Mouse (Mus musculus): ENCODE measurements around the gene Lalba. TPM values are rescaled to one million over a fixed set of nuclear protein-coding genes. Genes with fewer than 3 reads are reported as not detected.
A peak's percentile ranks its signal among the peaks of the same experiment; 100 is the strongest.
"Not testable (repeated sequence)": the region's sequence is repeated elsewhere in the genome, so short reads cannot be mapped to it uniquely, and the experiment has no call there.

Gene Lalba
- not detected for total RNA-seq (2021)
- long read RNA-seq, experiment 1: 0 reads
- long read RNA-seq, experiment 2, partial matches to known transcripts: 1 of 1 reads
- long read RNA-seq, experiment 2, other reads (novel, unspliced or antisense): 0 of 1 reads

DNA sequence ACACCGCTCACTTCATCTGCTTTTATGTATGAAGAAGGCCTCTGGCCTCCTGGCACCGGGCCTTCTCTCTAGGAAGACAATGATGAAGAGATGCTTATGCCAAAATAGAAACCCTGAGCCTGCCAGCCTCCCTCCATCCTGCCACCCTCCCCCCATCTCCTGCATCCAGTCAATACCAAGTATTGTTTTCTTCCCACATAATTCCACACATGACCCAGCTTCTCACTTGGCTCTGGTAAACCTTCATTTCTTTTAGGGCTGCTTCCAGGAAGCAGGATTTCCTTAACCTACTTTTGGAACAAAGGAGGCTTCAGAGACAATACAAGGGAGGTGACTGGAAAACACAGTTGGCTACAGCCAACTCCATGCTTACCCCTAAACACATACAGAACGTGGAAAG lies at the start of gene Lalba:
Gene Lalba (minus strand): TSS at position 21 of the 400 bp plus-strand sequence.
- DNase-seq (ENCODE audit: low spot score in 2 of 2): no peak

DNA sequence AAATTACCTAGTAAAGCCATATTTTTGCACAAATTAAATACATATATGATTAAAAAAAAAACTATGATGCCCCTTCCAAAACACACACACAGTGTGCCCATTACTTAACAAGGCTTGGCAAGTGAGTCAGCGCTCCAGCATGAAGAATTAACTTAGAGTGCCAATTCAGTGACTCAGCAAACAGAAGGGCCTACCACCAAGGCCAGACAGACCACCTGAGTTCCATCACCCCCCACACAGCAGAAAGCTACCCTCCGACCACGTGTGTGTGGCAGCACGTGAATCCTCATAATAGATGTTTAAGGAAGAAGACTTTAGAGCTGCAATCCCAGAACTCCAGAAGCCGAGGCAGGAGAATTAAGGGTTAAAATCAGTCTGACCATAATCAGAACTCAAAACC lies 49.8 kb upstream of the Lalba start:
- peak in 1 of 2 experiments; percentile 16 for DNase-seq (ENCODE audit: low spot score in 2 of 2)

DNA sequence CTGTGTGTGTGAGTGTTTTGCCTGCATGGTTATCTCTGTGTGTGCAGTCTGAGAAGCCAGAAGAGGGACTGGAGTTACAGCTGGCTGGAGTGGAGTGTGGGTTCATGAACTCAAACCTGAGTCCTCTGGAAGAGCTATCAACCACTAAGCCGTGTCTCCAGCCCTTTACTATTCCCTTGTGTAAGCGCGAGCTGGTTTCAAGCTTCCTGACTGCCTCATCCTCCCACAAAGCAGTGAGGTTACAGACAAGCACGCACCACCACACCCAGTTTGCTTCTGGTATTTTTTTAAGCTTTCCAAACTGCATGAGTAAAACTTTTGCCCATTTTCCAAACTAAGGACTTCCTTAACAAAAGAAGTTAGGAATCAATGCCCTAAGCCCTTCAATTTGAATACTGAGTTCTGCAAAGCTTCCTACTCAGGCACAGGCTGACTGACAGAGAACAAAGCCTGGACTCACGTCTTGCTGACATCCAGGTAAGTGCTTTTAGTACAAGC lies 45.6 kb upstream of the Lalba start:
- no peak for DNase-seq (ENCODE audit: low spot score in 2 of 2)

DNA sequence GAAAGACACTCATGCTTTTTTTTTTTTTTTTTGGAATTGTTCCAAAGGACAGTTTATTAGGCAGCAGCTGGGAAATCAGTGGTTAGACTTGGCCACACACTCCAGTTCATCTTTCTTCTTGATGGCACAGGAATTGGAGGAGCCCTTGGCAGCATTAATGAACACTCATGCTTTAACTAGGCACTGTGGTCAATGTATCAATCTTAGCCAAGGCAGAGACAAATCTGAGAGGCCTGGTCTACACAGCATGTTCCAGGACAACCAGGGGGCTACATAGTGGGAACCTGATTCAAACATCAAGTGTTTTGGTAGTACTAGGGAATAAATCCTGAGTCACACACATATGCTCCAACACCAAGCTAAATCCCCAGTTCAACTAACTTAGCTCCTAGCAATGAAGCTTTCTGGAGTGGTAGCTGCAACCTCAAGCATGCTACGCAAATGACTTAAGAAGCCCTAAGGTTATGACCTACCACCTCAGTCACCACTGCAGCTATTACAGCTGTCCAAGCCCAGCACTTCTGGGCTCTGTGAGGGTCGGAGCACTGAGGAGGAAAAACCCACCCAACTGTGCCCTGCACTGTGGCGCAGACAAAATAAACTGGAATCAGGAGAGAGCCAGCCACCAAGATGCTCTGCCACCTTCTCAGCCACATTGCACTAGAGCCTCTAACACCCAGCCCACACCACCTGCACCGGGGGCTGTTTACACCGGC lies 44.7 kb upstream of the Lalba start:
- no peak for DNase-seq (ENCODE audit: low spot score in 2 of 2)

DNA sequence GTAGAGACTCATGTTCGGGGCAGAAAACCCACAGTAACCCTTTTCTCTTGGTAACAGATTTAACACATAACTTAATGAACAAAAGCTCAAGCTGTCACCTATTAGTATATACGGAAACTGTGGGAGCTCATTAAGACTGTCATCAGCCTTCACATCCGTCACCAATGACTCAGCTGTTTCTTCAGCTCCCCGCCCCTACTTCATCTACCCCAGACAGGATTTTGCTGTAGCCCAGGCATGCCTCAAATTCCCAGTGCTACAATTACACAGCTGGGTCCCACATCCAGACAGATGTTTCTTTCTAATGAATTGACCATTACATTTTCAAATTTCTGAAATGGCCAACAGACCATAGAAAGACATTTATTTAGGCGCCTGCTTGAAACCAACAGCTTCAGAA lies 43.5 kb upstream of the Lalba start:
- no peak for DNase-seq (ENCODE audit: low spot score in 2 of 2)

DNA sequence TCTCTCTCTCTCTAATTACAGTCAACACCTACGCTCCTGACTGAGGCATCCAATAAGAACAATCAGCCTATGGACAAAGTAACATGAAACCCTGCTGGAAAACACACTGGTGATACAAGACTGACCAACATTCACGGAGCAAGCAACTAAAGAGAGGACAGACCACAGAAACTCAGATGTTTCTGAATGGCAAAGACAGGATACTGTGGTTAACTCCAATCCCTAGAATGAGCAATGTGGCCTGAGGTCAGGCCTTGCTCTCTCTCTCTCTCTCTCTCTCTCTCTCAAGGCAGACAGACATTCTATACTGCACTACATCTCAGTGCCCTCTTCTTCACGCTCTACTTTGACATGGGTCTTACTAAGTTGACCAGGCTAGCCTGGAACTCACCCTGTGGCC lies 38.7 kb upstream of the Lalba start:
- DNase-seq (ENCODE audit: low spot score in 2 of 2): no peak

DNA sequence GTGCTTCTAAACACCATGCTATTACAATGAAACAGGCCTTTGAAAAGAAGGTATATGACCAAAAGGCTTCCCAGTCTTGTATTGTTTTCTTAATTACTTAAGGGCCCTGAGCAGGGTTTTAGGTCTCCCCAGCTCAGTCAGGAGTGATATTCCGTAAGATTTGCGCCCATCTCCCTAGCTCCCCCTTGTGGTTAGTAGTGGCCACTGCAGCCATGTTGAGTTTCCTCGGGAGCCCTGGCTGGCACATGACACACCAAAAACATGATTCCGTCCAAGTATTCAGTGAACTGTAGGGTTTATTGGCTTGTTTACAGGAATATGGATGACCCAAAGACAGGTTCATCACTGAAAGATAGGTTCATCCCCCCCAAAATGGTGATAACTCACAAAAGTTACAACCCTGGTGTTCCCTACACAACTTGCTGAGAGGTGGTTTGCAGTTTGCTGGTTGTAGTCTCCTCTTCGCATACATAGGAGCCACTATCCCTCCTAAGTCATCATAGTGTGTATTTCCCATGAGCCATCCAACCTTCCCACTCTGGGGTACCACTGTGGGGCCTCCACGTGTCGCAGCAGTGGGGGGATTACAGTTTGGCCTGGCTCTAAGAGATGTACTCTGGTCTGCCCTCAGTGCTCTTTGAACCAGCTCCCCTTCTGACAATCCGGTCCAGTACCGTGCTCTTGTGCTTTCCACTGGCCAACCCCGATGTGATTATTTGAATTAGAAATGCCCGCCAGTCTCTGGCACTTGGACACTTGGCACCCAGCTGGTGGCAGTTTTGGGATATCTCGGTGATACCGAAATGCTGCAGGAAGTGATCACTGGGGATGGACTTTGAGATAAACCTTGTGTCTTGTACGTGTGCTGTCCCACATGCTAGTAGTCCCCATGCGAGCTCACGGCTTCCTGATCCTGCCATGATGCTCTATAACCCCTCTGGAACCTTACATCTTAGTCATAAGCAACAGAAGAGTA lies 35.1 kb upstream of the Lalba start:
- peak; percentile 48 to 59 for DNase-seq (ENCODE audit: low spot score in 2 of 2)

DNA sequence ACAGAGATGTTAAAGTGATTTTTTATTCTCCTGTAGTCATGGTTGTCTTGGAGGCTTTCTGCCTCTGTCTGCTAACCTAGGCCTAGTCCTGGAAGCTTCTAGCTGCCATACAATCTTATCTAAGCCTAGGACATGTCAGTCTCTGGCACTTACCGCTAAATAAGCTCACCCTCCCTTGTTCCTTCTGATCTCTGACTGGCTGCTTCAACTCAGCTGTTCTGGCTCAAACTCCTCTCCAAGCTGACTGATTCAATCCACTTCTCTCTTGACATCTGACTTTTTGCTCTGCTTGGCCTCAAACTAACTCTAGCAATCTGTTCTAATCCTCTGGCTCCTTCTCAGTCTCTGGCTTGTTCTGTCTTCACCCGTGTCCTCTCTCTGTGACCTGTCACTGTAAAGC lies 32.3 kb upstream of the Lalba start:
- DNase-seq (ENCODE audit: low spot score in 2 of 2): not testable (repeated sequence)

DNA sequence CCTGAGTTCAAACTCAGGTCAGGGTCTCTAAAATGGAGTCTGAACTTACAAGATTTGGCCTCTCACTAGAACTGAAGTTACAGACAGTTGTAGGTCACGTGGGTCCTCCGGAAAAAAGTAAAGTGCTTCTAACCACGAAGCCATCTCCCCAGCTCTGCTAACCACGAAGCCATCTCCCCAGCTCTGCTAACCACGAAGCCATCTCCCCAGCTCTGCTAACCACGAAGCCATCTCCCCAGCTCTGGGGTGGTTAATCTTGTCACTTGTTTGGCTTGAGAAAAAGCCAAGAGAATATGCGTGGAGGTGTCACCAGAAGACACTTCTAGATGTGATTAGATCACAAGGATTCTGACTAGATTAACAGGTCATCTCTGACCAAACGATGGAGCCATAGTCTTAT lies 31.6 kb upstream of the Lalba start:
- no peak for DNase-seq (ENCODE audit: low spot score in 2 of 2)

DNA sequence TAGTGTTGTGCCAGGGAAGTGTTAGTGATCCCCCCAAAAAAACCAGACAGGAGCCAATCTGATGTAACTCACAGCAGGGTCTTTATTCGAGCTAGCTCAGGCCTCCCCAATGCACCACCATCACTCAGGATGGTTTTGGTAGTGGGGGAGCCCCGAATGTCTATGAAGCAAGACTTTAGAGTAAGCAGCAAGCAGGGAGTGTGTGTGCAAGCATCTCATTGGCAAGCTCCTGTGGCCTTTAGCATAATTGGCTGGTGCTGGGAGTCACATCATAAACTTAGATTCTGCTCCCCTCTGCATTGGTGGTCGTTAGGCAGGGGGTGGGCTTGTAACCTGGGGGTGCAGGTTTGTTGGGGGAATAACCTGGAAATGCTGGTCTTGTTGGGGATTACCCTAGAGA lies 31.2 kb upstream of the Lalba start:
- not testable (repeated sequence) for DNase-seq (ENCODE audit: low spot score in 2 of 2)

DNA sequence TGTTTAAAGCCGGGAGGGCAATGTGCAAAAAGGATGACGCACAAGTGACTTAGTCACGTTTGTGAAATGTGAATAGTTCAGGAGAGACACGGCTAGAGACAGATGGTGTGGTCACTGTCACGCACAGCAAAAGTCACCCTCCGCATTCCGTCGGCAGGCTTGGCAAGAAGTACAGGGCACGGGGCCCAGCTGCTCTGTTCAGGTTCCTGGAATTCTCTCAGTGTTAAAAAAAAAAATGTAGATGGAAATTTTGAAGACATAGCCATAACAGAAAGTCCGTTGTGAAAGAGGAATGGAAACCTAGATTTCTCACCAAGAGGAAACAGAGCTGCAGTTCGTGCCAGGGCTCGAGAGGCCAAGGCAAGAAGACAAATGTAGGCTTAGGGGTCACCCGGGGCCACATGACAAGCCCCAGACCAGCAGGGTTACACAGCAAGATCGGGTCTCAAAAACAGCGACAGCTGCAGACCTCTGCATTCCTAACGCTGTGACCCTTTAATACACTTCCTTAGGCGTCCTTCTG lies 30.3 kb upstream of the Lalba start:
- peak; percentile 43 to 52 for DNase-seq (ENCODE audit: low spot score in 2 of 2)

DNA sequence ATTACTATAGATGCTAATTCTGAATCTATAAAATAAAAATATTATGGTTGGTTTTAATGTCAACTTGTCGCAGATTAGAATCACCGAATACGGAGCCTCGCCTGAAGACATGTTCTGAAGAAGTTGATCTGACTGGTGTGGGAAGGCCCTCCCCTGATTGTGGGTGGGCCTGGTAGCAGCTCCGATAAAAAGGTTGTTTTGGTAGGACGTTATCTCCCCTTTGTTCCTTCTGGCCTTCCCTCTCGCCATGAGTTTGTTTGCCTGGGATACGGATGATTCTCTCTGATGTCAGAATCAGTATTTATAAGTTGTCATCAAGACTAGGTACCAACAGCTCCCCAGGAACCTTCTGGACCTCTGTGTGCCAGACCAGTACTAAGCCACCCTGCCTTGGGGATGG lies 29.7 kb upstream of the Lalba start:
- DNase-seq (ENCODE audit: low spot score in 2 of 2): no peak

DNA sequence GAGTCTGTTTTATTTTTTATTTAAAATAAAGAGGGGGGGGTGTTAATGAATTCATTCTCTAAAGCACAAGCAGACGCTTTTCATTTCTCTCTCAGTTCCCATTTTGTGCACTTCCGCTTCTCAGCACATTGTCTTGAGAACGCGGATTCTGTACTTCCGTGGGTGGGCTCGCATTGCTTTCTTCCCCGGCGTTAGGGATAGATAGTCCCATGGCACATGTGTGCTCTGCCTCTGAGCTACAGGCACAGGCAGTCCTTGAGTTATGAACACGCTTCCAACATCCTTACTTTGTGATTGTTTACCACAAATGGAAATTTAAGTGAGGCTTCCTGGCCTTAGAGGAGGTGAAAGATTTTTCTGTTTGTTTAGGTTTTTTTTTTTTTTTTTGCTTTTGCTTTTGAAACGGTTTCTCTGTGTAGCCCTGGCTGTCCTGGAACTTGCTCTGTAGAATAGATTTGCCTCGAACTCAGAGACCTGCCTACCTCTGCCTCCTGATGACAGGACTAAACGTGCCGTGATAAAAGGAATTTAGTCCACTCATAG lies 28.9 kb upstream of the Lalba start:
- DNase-seq (ENCODE audit: low spot score in 2 of 2): no peak

DNA sequence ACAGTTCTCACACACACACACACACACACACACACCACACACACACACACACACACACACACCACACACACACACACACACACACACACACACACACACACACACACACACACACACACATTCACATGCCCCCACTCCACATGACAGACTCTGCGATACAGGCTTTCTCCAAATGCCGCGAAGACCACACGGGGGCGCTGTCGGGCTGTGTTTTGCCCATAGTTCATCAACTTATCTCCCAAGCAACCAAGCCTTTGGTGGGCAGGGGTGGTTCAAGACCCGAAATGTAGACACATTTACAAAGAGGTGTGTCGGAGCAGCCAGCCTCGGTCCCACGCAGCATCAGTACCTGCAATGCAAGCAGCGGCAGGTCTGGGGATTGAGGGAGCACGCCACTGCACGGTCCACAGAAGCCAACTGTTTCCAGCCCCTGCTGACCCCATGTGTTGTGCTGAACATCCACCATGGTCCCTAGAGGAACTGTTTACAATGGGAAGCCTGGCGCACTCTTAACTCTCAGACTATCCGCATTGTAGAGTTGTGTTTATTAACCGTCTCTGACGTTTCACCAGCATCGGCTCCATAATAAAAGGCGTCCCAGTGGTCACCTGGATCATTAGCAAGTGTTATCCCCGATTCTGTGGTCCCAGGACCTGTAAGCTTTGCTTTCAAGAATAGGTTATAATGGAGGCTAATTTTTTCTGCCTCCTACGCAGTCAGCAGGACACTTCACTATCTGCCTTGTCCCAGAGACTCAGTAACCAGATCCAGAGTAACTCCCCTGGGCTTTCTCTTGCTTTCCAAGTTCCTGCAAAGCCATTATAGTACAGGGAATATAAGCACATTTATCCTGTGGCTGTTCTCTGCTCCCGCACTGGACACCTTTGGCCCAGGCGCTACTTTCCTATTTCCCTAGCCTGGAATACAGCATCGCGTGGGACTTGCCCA lies 28.2 kb upstream of the Lalba start:
- DNase-seq (ENCODE audit: low spot score in 2 of 2): peak; percentile 51 to 73

DNA sequence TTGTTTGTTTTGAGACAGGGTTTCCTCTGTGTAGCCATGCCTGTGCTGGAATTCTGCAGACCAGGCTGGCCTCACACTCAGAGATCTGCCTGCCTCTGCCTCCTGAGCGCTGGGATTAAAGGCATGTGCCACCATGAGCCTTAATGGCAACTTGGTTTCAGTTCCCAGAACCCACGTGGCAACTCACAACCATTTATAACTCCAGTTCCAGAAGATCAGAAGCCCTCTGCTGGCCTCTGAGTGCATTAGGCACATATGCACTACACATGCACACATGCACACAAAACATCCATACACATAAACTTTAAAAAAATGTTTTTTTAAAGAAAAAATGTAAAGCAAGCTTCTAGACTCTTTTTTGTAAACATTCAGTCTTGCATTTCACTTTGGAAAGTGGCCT lies 26.9 kb upstream of the Lalba start:
- no peak for DNase-seq (ENCODE audit: low spot score in 2 of 2)

DNA sequence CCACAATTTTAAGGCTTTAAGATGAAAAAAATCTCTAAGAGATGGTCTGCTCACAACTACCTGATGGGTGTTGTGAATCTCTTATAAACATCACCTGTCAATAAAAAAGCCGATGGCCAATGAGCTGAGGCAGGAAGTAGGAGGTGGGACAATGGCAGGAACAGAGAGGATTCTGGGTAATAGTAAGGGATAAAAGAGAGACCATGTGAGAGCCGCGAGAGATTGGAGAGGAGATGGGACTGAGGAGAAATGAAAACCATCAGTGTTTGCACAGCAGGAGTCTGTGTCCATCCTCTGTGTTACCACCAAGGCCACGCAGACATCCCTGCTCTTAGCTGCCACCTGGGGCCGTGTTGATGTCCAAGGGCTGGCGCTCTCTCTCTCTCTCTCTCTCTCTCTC lies 24.8 kb upstream of the Lalba start:
- DNase-seq (ENCODE audit: low spot score in 2 of 2): no peak

DNA sequence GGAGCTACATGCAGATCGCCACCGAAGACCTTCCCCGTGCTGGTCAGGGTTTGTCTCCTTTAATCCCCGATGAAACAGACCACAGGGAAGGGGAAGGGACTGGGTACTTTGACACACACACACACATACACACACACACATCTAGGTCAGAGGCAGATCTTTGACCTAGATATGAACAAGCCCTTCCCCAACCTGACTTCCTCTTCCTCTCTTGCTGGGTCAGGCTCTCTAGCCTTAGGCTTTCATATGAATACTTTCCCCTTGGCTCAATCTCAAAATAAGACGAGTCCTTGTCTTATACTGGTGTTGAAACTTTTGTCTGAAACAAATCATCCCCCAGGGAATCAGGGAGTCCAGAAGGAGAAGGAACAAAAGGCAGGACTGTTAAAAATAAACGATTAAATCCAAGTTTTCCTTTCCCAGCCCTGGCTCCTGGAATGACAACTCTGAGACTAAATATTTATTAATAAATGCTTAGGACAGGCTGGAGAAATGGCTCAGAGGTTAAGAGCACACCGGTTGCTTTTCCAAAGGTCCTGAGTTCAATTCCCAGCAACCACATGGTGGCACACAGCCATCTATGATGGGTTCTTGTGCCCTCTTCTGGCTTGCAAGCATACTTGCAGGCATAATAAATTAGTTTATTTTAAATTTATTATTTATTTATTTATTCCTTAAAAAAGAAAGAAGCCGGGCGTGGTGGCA lies 23.9 kb upstream of the Lalba start:
- no peak for DNase-seq (ENCODE audit: low spot score in 2 of 2)

DNA sequence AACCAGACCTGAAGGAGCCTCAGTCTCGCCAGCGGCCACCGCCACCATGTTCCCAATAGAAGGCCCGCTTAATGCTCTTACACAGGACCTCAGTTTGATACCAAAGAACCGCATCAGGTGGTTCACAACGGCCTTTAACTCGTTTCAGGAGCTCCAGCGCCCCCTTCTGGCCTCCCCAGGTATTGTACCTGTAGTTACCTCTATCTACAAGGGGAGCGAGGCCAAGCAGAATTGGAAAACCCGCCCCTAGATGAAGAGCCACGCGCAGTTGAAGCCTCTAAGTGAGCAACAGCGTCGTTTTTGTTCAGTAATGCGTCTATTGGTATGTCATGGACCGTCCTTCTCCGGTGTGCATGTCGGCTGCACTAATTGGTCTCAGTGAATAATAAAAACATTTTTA lies 22.0 kb upstream of the Lalba start:
- DNase-seq (ENCODE audit: low spot score in 2 of 2): peak; percentile 47 to 65

DNA sequence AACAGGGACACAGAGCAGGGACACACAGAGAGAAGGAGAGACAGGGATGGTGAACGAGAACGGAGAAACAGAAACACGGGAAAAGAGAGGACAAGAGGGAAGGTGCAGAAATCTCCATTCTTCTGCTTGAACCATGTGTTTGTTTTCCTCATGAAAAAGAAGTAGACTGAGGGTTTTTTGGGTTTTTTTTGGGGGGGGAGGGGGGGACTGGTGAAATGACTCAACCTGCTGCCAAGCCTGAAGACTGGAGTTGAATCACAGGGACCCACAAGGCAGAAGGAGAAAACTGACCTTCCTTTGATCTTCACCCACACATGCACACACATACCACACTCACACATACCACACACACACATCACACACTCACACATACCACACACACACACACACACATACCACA lies 20.8 kb upstream of the Lalba start:
- no peak for DNase-seq (ENCODE audit: low spot score in 2 of 2)

DNA sequence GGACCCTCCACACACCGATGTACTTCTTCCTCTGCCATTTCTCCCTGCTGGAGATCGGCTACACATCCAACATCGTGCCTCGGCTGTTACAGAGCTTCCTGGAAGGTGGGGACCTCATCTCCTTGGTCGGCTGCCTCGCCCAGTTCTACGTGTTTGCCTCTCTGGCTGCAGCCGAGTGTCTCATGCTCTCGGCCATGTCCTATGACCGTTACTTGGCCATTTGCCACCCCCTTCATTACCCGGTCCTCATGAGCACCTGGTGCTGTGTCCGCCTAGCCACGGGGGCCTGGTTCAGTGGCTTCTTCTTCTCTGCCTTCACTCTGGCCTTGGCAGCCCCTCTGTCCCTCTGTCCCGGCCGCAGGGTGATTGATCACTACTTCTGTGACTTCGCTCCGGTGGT lies 15.1 kb upstream of the Lalba start:
- no peak for DNase-seq (ENCODE audit: low spot score in 2 of 2)
